Mouse (Mus musculus) forebrain, embryonic 14.5 days (tissue): ENCODE data around the gene Srsf1. TPM values are rescaled to one million over a fixed set of nuclear protein-coding genes. Genes with fewer than 3 reads are reported as not detected.

Experiments used
- ATAC-seq: fragments of 200-750 bp; cut with Nextera tagmentation; 2 replicates; pipeline ENCODE4 v1.8.0; 2017; ENCODE audit warnings: mild to moderate bottlenecking, moderate library complexity
- DNase-seq: peaks from one replicate; pipeline ENCODE4 v3.0.0-alpha.2; 2015; ENCODE audit warnings: low spot score
- H3K27ac ChIP-seq: fragments of 300-500 bp; sonication (generic); 2 replicates; pipeline ENCODE4 v1.5.1; 2014; ENCODE audit warnings: low read depth, mild to moderate bottlenecking, control low read depth, low read length, moderate library complexity
- H3K27me3 ChIP-seq: fragments of 300-500 bp; sonication (generic); replicated peaks from 2 replicates; pipeline ENCODE4 v1.6.1; 2014; ENCODE audit warnings: low read length, control low read depth, mixed read lengths; ENCODE audit not compliant: control insufficient read depth, insufficient read depth
- H3K36me3 ChIP-seq: fragments of 300-500 bp; sonication (generic); 2 replicates; pipeline ENCODE4 v1.6.1; 2014; ENCODE audit warnings: low read length, control low read depth; ENCODE audit not compliant: control insufficient read depth, insufficient read depth
- H3K4me1 ChIP-seq: fragments of 300-500 bp; sonication (generic); 2 replicates; pipeline ENCODE4 v1.6.1; 2014; ENCODE audit warnings: antibody characterized with exemption, low read length, control low read depth; ENCODE audit not compliant: control insufficient read depth, insufficient read depth
- H3K4me2 ChIP-seq: fragments of 300-500 bp; sonication (generic); 2 replicates; pipeline ENCODE4 v1.6.1; 2014; ENCODE audit warnings: mild to moderate bottlenecking, control low read depth, low read length
- H3K4me3 ChIP-seq: fragments of 300-500 bp; sonication (generic); 2 replicates; pipeline ENCODE4 v1.5.1; 2014; ENCODE audit warnings: low read depth, low read length, control low read depth
- H3K9ac ChIP-seq: fragments of 300-500 bp; sonication (generic); 2 replicates; pipeline ENCODE4 v1.6.1; 2014; ENCODE audit warnings: mild to moderate bottlenecking, low read length, control low read depth, moderate library complexity
- H3K9me3 ChIP-seq: fragments of 300-500 bp; sonication (generic); replicated peaks from 2 replicates; pipeline ENCODE4 v1.6.1; 2016; ENCODE audit warnings: low read length, control low read depth, mixed read lengths; ENCODE audit not compliant: control insufficient read depth
- WGBS: fragments of 180-500 bp; shearing (Covaris S2); extraction: QIAGEN DNeasy Blood & Tissue Kit; methylation state at CpG from one replicate; pipeline ENCODE4 v1.1.7; 2014; 5-methylcytosine and 5-hydroxymethylcytosine counted together
- polyA plus RNA-seq: library from polyadenylated mRNA; unstranded; fragments of >200 nt; fragmentation: Nextera tagmentation; extraction: Ambion mirVana; gene quantifications from 2 replicates; pipeline ENCODE4 v1.2.1, GENCODE M21; 2014

Gene Srsf1
- polyA plus RNA-seq, result 340 and 348 TPM in 2 replicates

GRCm38 (mm10) chr11:88046944-88047794 lies at the start of gene Srsf1:
TSS of gene Srsf1 (plus strand) at chr11:88047373.
- peak; percentile 100 for DNase-seq
- H3K36me3 ChIP-seq, result peaks cover 23% of the 10 kb centered on the region
- WGBS, result under 1% methylated on average over 60 of the region's 60 CpGs
- peak within 1 kb of the TSS; percentile 99 for H3K27ac ChIP-seq
- H3K9me3 ChIP-seq, result no peaks in the 10 kb centered on the region
- H3K9ac ChIP-seq, result peak within 1 kb of the TSS; percentile 99
- peak within 1 kb of the TSS; percentile 77 for H3K4me2 ChIP-seq
- H3K4me1 ChIP-seq, result peaks cover 27% of the 10 kb centered on the region
- peak within 1 kb of the TSS; percentile 98 for H3K4me3 ChIP-seq
- ATAC-seq, result peak; percentile 95
- H3K27me3 ChIP-seq, result no peaks in the 10 kb centered on the region

GRCm38 (mm10) chr11:87999751-88000150 lies 47.4 kb upstream of the Srsf1 start:
- no peak for ATAC-seq
- Histone ChIP-seq H3K27ac (no peak overlapping the region), H3K27me3 (no peaks in the 10 kb centered on the region), H3K9ac (no peak overlapping the region), H3K4me3 (no peak overlapping the region), H3K36me3 (0 out of 2 replicates have a peak, but pooled peaks cover 2% of the 10 kb centered on the region), H3K9me3 (no peaks in the 10 kb centered on the region), H3K4me1 (no peaks in the 10 kb centered on the region), H3K4me2 (no peak overlapping the region)
- 94% methylated on average over 5 of the region's 5 CpGs for WGBS
- no peak for DNase-seq

- no peak overlapping the region for H3K9ac ChIP-seq
- no peaks in the 10 kb centered on the region for H3K27me3 ChIP-seq
- DNase-seq, result no peak
- no peak overlapping the region for H3K27ac ChIP-seq
- H3K4me3 ChIP-seq, result no peak overlapping the region
- no peak overlapping the region for H3K4me2 ChIP-seq
- ATAC-seq, result no peak
- H3K4me1 ChIP-seq, result no peaks in the 10 kb centered on the region
- H3K9me3 ChIP-seq, result no peaks in the 10 kb centered on the region
- H3K36me3 ChIP-seq, result 0 out of 2 replicates have a peak, but pooled peaks cover 2% of the 10 kb centered on the region
- WGBS, result 69% methylated on average over 4 of the region's 4 CpGs
These were observed 44.4 kb upstream of the Srsf1 start for GRCm38 (mm10) chr11:88002738-88003137.

- Histone ChIP-seq H3K36me3 (no peaks in the 10 kb centered on the region), H3K9ac (no peak overlapping the region), H3K9me3 (no peaks in the 10 kb centered on the region), H3K27ac (no peak overlapping the region), H3K4me1 (peaks cover 2% of the 10 kb centered on the region), H3K4me2 (no peak overlapping the region), H3K4me3 (no peak overlapping the region), H3K27me3 (no peaks in the 10 kb centered on the region)
- 53% methylated on average over 2 of the region's 2 CpGs for WGBS
- ATAC-seq, result no peak
- no peak for DNase-seq
These were observed 43.0 kb upstream of the Srsf1 start for GRCm38 (mm10) chr11:88004123-88004522.

- peak; percentile 66 for DNase-seq
- H3K27me3 ChIP-seq, result no peaks in the 10 kb centered on the region
- no peak overlapping the region for H3K4me3 ChIP-seq
- H3K36me3 ChIP-seq, result no peaks in the 10 kb centered on the region
- 27% methylated on average over 1 of the region's 1 CpGs for WGBS
- H3K9ac ChIP-seq, result no peak overlapping the region
- peaks cover 14% of the 10 kb centered on the region for H3K4me1 ChIP-seq
- peak; percentile 38; the same call in 1 of the 2 replicates for ATAC-seq
- no peaks in the 10 kb centered on the region for H3K9me3 ChIP-seq
- H3K4me2 ChIP-seq, result no peak overlapping the region
- no peak overlapping the region for H3K27ac ChIP-seq
These were observed 38.5 kb upstream of the Srsf1 start for GRCm38 (mm10) chr11:88008641-88009040.

- Histone ChIP-seq H3K36me3 (no peaks in the 10 kb centered on the region), H3K4me3 (no peak overlapping the region), H3K9me3 (no peaks in the 10 kb centered on the region), H3K4me1 (peaks cover 14% of the 10 kb centered on the region), H3K9ac (peak overlapping the region; percentile 37), H3K27me3 (no peaks in the 10 kb centered on the region), H3K4me2 (peak overlapping the region; percentile 48), H3K27ac (peak overlapping the region; percentile 70)
- WGBS, result 15% methylated on average over 16 of the region's 16 CpGs
- ATAC-seq (peak; percentile 90), DNase-seq (peak; percentile 93)
These were observed 37.5 kb upstream of the Srsf1 start for GRCm38 (mm10) chr11:88009542-88010190.

GRCm38 (mm10) chr11:88011208-88011913 lies 35.8 kb upstream of the Srsf1 start:
- H3K36me3 ChIP-seq, result no peaks in the 10 kb centered on the region
- H3K9ac ChIP-seq, result no peak overlapping the region
- H3K27ac ChIP-seq, result no peak overlapping the region
- H3K4me3 ChIP-seq, result no peak overlapping the region
- 80% methylated on average over 11 of the region's 11 CpGs for WGBS
- no peaks in the 10 kb centered on the region for H3K9me3 ChIP-seq
- H3K27me3 ChIP-seq, result no peaks in the 10 kb centered on the region
- H3K4me2 ChIP-seq, result no peak overlapping the region
- peak; percentile 19 for DNase-seq
- H3K4me1 ChIP-seq, result peaks cover 14% of the 10 kb centered on the region
- ATAC-seq, result no peak

- H3K4me2 ChIP-seq, result no peak overlapping the region
- no peaks in the 10 kb centered on the region for H3K9me3 ChIP-seq
- ATAC-seq (no peak), DNase-seq (no peak)
- no peak overlapping the region for H3K9ac ChIP-seq
- peaks cover 14% of the 10 kb centered on the region for H3K4me1 ChIP-seq
- H3K27me3 ChIP-seq, result no peaks in the 10 kb centered on the region
- H3K36me3 ChIP-seq, result no peaks in the 10 kb centered on the region
- no peak overlapping the region for H3K27ac ChIP-seq
- WGBS, result 92% methylated on average over 7 of the region's 7 CpGs
- no peak overlapping the region for H3K4me3 ChIP-seq
These were observed 35.2 kb upstream of the Srsf1 start for GRCm38 (mm10) chr11:88011914-88012419.
